Mouse (Mus musculus): ENCODE data around the gene Olfr859. TPM values are rescaled to one million over a fixed set of nuclear protein-coding genes. Genes with fewer than 3 reads are reported as not detected.
"Not testable (repeated sequence)": the region's sequence is repeated elsewhere in the genome, so short reads cannot be mapped to it uniquely, and the experiment has no call there.

The Olfr859 gene
- polyA plus RNA-seq (2012; rRNA removed) = not detected in 2 replicates

- not testable (repeated sequence) for H3K27ac ChIP-seq (ENCODE audit: insufficient read depth, low read depth, low read length); H3K36me3 ChIP-seq (ENCODE audit: control insufficient read depth, insufficient read depth, low read length); H3K4me3 ChIP-seq (ENCODE audit: low read depth, low read length); H3K4me1 ChIP-seq (ENCODE audit: control insufficient read depth, insufficient read depth, insufficient read length, low read length); H3K27me3 ChIP-seq (ENCODE audit: control insufficient read depth, insufficient read depth, low read length)
- WGBS = 40% methylated on average over 1 of the region's 1 CpGs
These were observed at the start of gene Olfr859 for GRCm38 (mm10) chr9:19804606-19805005. Olfr859 (plus strand) TSS chr9:19804906.

GRCm38 (mm10) chr9:19769136-19769535 lies 35.6 kb upstream of the Olfr859 start:
- Histone ChIP-seq H3K36me3 (ENCODE audit: control insufficient read depth, insufficient read depth, low read length) (no peaks in the 10 kb centered on the region), H3K4me3 (ENCODE audit: low read depth, low read length) (no peak overlapping the region), H3K27me3 (ENCODE audit: control insufficient read depth, insufficient read depth, low read length) (no peaks in the 10 kb centered on the region), H3K27ac (ENCODE audit: insufficient read depth, low read depth, low read length) (no peak overlapping the region), H3K4me1 (ENCODE audit: control insufficient read depth, insufficient read depth, insufficient read length, low read length) (no peaks in the 10 kb centered on the region)
- TF ChIP-seq POLR2A (IDR thresholded peaks at IDR 0.05; ENCODE audit: low read depth, low read length) (no peak), CTCF (IDR thresholded peaks at IDR 0.05; ENCODE audit: extremely low read depth, insufficient read length, insufficient replicate concordance, low read depth, low read length) (no peak)
- 85% methylated on average over 14 of the region's 14 CpGs for WGBS

GRCm38 (mm10) chr9:19769701-19770100 lies 35.0 kb upstream of the Olfr859 start:
- WGBS = 66% methylated on average over 14 of the region's 14 CpGs
- no peaks in the 10 kb centered on the region for H3K4me1 ChIP-seq (ENCODE audit: control insufficient read depth, insufficient read depth, insufficient read length, low read length)

GRCm38 (mm10) chr9:19779983-19780382 lies 24.7 kb upstream of the Olfr859 start, which contains the start of gene Olfr58:
Olfr58 (plus strand) TSS chr9:19780283.
- TF ChIP-seq CTCF (IDR thresholded peaks at IDR 0.05; ENCODE audit: extremely low read depth, insufficient read length, insufficient replicate concordance, low read depth, low read length) = no peak
- TF ChIP-seq POLR2A (IDR thresholded peaks at IDR 0.05; ENCODE audit: low read depth, low read length) = no peak
- Histone ChIP-seq H3K27ac (ENCODE audit: insufficient read depth, low read depth, low read length) (no peak within 1 kb of the TSS), H3K4me3 (ENCODE audit: low read depth, low read length) (no peak within 1 kb of the TSS), H3K27me3 (ENCODE audit: control insufficient read depth, insufficient read depth, low read length) (no peaks in the 10 kb centered on the region), H3K4me1 (ENCODE audit: control insufficient read depth, insufficient read depth, insufficient read length, low read length) (no peaks in the 10 kb centered on the region), H3K36me3 (ENCODE audit: control insufficient read depth, insufficient read depth, low read length) (no peaks in the 10 kb centered on the region)

More at GRCm38 (mm10) chr9:19769701-19770100, 35.0 kb upstream of the Olfr859 start:
- TF ChIP-seq POLR2A (IDR thresholded peaks at IDR 0.05; ENCODE audit: low read depth, low read length) = no peak
- no peak for TF ChIP-seq CTCF (IDR thresholded peaks at IDR 0.05; ENCODE audit: extremely low read depth, insufficient read length, insufficient replicate concordance, low read depth, low read length)
- Histone ChIP-seq H3K27me3 (ENCODE audit: control insufficient read depth, insufficient read depth, low read length) (no peaks in the 10 kb centered on the region), H3K4me3 (ENCODE audit: low read depth, low read length) (no peak overlapping the region), H3K27ac (ENCODE audit: insufficient read depth, low read depth, low read length) (no peak overlapping the region), H3K36me3 (ENCODE audit: control insufficient read depth, insufficient read depth, low read length) (no peaks in the 10 kb centered on the region)

GRCm38 (mm10) chr9:19803000-19803399 lies 1.7 kb upstream of the Olfr859 start:
- WGBS = 68% methylated on average over 1 of the region's 1 CpGs
- TF ChIP-seq POLR2A (IDR thresholded peaks at IDR 0.05; ENCODE audit: low read depth, low read length) = no peak
- no peak for TF ChIP-seq CTCF (IDR thresholded peaks at IDR 0.05; ENCODE audit: extremely low read depth, insufficient read length, insufficient replicate concordance, low read depth, low read length)

GRCm38 (mm10) chr9:19849647-19850046 lies 44.9 kb downstream of the Olfr859 start, which contains the start of gene Olfr860:
Olfr860 (minus strand) TSS chr9:19849747.
- H3K4me3 ChIP-seq (ENCODE audit: low read depth, low read length) = no peak within 1 kb of the TSS
- no peaks in the 10 kb centered on the region for H3K4me1 ChIP-seq (ENCODE audit: control insufficient read depth, insufficient read depth, insufficient read length, low read length)
- H3K27ac ChIP-seq (ENCODE audit: insufficient read depth, low read depth, low read length) = no peak within 1 kb of the TSS
- TF ChIP-seq CTCF (IDR thresholded peaks at IDR 0.05; ENCODE audit: extremely low read depth, insufficient read length, insufficient replicate concordance, low read depth, low read length) = no peak
- no peak for TF ChIP-seq POLR2A (IDR thresholded peaks at IDR 0.05; ENCODE audit: low read depth, low read length)
- no peaks in the 10 kb centered on the region for H3K27me3 ChIP-seq (ENCODE audit: control insufficient read depth, insufficient read depth, low read length)
- WGBS = 82% methylated on average over 1 of the region's 1 CpGs
- no peaks in the 10 kb centered on the region for H3K36me3 ChIP-seq (ENCODE audit: control insufficient read depth, insufficient read depth, low read length)

More at GRCm38 (mm10) chr9:19803000-19803399, 1.7 kb upstream of the Olfr859 start:
- Histone ChIP-seq H3K27ac (ENCODE audit: insufficient read depth, low read depth, low read length) (no peak overlapping the region), H3K36me3 (ENCODE audit: control insufficient read depth, insufficient read depth, low read length) (no peaks in the 10 kb centered on the region), H3K4me1 (ENCODE audit: control insufficient read depth, insufficient read depth, insufficient read length, low read length) (no peaks in the 10 kb centered on the region), H3K4me3 (ENCODE audit: low read depth, low read length) (no peak overlapping the region), H3K27me3 (ENCODE audit: control insufficient read depth, insufficient read depth, low read length) (no peaks in the 10 kb centered on the region)

Other genes starting within 250 kb of the Olfr859 start
- gene Olfr854, start 237.5 kb upstream of the Olfr859 start, polyA plus RNA-seq (2012; rRNA removed) = not detected in 2 replicates
- not detected in 2 replicates for gene Olfr855, start 222.3 kb upstream of the Olfr859 start, polyA plus RNA-seq (2012; rRNA removed)
- gene Zfp317, start 182.8 kb upstream of the Olfr859 start, polyA plus RNA-seq (2012; rRNA removed) = 2.0 and 2.2 TPM in 2 replicates
- not detected in 2 replicates for gene Olfr857, start 95.5 kb upstream of the Olfr859 start, polyA plus RNA-seq (2012; rRNA removed)
- gene Olfr58, start 24.6 kb upstream of the Olfr859 start, polyA plus RNA-seq (2012; rRNA removed) = not detected in 2 replicates
- gene Olfr860, start 44.8 kb downstream of the Olfr859 start, polyA plus RNA-seq (2012; rRNA removed) = not detected in 2 replicates
- not detected in 2 replicates for gene Olfr862, start 83.1 kb downstream of the Olfr859 start, polyA plus RNA-seq (2012; rRNA removed)
- gene Olfr77, start 112.0 kb downstream of the Olfr859 start, polyA plus RNA-seq (2012; rRNA removed) = not detected in 2 replicates
- not detected in 2 replicates for gene Olfr866, start 223.1 kb downstream of the Olfr859 start, polyA plus RNA-seq (2012; rRNA removed)